Mouse (Mus musculus): ENCODE data around the gene Tubb4b. TPM values are rescaled to one million over a fixed set of nuclear protein-coding genes. Genes with fewer than 3 reads are reported as not detected.

The Tubb4b gene
- polyA plus RNA-seq, 1 experiment from 2014 or later = 655 TPM

DNA sequence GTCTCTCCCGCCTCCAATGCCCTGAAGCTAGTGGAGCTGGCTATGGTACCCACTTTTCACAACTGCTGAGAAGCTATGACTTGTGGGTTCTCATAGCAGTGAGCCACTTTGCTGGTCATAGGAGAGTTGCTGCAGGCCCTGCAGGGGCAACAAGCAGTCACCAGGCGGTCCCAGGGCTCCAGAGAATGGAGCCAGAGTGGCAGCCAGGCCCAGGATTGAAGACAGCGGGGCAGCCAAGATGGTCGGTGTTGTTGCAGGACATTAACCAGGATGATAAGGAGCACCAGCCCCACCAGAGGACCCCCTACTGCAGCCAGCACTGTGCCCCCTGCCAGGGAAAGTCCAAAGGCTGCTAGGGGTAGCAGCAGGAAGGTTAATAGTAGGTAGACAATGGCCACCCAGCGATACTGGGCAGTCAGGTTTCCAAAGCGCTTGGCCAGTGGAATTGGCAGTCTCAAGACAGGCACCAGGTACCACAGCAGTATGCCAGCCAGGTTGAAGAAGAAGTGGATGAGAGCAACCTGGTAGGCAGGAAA, 4.6 kb upstream of the Tubb4b start:
- Histone ChIP-seq H3K27ac (peak overlapping the region; percentile 83), H3K4me1 (replicated peaks) (peaks cover 45% of the 10 kb centered on the region), H3K4me3 (peak overlapping the region; percentile 43), H3K36me3 (no peaks in the 10 kb centered on the region), H3K9me3 (no peaks in the 10 kb centered on the region), H3K27me3 (ENCODE audit: insufficient read depth, poor library complexity, severe bottlenecking) (peaks cover 19% of the 10 kb centered on the region; the same call in 1 of the 2 replicates)
- no peak for DNase-seq (ENCODE audit: low spot score)
- WGBS = 73% methylated on average over 6 of the region's 6 CpGs

DNA sequence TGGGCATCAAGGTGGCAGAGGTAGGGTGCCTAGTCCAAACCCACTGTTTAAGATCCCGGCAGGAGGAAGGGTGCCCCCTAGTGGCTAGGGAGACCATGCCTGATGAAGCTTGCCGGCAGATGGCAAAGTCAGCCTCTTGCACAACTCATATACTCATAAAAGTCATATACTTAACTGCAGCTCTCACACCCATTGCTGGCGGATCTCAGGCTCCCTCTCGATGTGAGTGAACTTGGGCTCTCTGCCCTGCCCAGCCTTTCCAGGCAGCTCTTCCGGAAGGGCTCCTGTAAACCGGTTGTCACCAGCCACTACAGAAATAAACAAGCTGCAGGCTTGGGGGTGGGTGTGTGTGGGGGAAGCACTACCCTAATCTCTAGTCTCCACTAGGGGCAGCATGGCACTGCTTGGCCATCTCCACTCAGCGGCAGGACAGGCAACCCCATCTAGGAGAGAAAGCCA, 4.0 kb upstream of the Tubb4b start:
- Histone ChIP-seq H3K27ac (peak overlapping the region; percentile 83), H3K27me3 (ENCODE audit: insufficient read depth, poor library complexity, severe bottlenecking) (peaks cover 19% of the 10 kb centered on the region; the same call in 1 of the 2 replicates), H3K36me3 (peaks cover 2% of the 10 kb centered on the region), H3K9me3 (no peaks in the 10 kb centered on the region), H3K4me1 (replicated peaks) (peaks cover 49% of the 10 kb centered on the region), H3K4me3 (peak overlapping the region; percentile 43)
- DNase-seq (ENCODE audit: low spot score) = peak; percentile 85
- WGBS = under 1% methylated on average over 7 of the region's 7 CpGs

DNA sequence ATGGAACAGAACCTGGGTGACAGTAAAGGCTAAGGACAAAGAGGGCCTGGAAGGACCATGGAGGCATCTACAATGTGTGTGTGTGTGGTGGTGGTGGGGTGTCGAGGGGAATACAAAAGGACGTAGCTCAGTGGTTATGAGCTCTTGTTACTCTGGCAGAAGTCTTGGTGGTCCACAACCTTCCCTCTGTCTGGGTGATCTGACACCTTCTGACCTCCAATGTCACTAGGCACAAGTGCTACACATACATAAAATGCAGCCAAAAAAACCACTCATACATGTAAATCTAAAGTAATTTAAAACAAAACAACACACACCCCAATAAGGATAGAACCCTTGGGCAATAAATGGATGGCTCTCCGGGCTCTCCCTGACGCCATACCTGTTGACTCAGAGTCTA, 2.9 kb upstream of the Tubb4b start:
- Histone ChIP-seq H3K9me3 (no peaks in the 10 kb centered on the region), H3K27ac (peak overlapping the region; percentile 64; the same call in 1 of the 2 replicates)
- 90% methylated on average over 4 of the region's 4 CpGs for WGBS

GRCm38 (mm10) chr2:25226864-25227263, 2.4 kb upstream of the Tubb4b start:
- H3K4me3 ChIP-seq = no peak overlapping the region
- no peaks in the 10 kb centered on the region for H3K9me3 ChIP-seq
- H3K36me3 ChIP-seq = peaks cover 18% of the 10 kb centered on the region
- H3K27me3 ChIP-seq (ENCODE audit: insufficient read depth, poor library complexity, severe bottlenecking) = peaks cover 13% of the 10 kb centered on the region; the same call in 1 of the 2 replicates
- DNase-seq (ENCODE audit: low spot score) = no peak
- 83% methylated on average over 5 of the region's 5 CpGs for WGBS
- H3K4me1 ChIP-seq (replicated peaks) = peaks cover 47% of the 10 kb centered on the region
- H3K27ac ChIP-seq = peak overlapping the region; percentile 64

More for the DNA sequence above, 2.9 kb upstream of the Tubb4b start:
- no peak for DNase-seq (ENCODE audit: low spot score)
- peaks cover 50% of the 10 kb centered on the region for H3K4me1 ChIP-seq (replicated peaks)
- H3K27me3 ChIP-seq (ENCODE audit: insufficient read depth, poor library complexity, severe bottlenecking) = peaks cover 18% of the 10 kb centered on the region; the same call in 1 of the 2 replicates
- peaks cover 13% of the 10 kb centered on the region for H3K36me3 ChIP-seq
- no peak overlapping the region for H3K4me3 ChIP-seq

GRCm38 (mm10) chr2:25225811-25226379, 1.4 kb upstream of the Tubb4b start:
- no peaks in the 10 kb centered on the region for H3K9me3 ChIP-seq
- H3K27ac ChIP-seq = peak overlapping the region; percentile 97
- peaks cover 46% of the 10 kb centered on the region for H3K4me1 ChIP-seq (replicated peaks)
- H3K4me3 ChIP-seq = peak overlapping the region; percentile 90
- DNase-seq (ENCODE audit: low spot score) = no peak
- WGBS = 77% methylated on average over 8 of the region's 8 CpGs
- peaks cover 4% of the 10 kb centered on the region; the same call in 1 of the 2 replicates for H3K27me3 ChIP-seq (ENCODE audit: insufficient read depth, poor library complexity, severe bottlenecking)
- H3K36me3 ChIP-seq = peaks cover 27% of the 10 kb centered on the region

DNA sequence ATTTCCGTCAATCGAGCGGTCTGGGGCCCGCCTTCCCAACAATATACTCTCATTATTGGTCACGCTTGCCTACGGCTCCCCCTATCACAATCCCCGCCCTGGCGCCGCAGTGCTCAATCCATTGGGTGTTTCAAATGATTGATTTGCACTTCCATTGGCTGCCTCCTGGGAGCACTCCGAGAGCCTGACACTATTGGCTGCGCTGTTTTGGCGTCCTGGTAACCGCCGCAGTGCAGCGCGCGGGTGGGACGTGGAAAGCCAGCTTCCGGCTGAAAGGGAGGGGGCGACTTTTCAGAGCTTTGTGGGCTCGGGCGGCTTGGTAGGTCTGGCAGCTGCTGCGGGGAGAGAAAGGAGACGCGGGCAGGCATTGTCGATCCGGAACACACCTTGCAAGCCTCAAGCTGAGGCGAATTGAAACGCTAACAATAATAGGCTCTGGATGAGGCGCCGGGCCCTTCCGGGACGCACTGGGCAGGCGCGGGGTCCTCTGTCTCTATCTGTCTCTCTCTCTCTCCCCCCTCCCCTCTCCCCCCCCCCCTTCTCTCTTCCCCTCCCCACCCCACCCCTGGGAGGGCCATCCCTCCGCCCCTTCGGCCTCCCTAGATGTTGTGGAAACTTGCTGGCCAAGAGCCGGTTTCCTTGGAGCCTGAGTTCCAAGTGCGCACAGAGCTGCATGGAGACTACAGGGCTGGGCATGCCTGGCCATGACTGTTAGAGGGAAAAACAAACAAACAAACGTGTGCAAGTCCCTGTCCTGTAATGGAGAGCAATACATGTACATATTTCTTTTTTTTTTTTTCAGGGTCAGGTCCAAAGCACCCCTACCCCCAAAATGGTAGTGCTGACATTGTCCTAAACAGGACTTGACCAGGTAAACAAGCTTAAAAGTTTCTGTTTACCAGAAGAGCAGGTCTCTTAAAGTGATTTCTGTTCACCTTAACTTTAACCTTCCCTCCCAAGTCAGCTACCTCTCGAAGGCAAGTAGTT, 557 bp upstream of the Tubb4b start:
- Histone ChIP-seq H3K36me3 (peaks cover 27% of the 10 kb centered on the region), H3K27ac (peak overlapping the region; percentile 97), H3K4me3 (peak overlapping the region; percentile 90), H3K4me1 (replicated peaks) (peaks cover 46% of the 10 kb centered on the region), H3K27me3 (ENCODE audit: insufficient read depth, poor library complexity, severe bottlenecking) (no peaks in the 10 kb centered on the region), H3K9me3 (no peaks in the 10 kb centered on the region)
- peak; percentile 99 for DNase-seq (ENCODE audit: low spot score)
- 3% methylated on average over 41 of the region's 41 CpGs for WGBS

DNA sequence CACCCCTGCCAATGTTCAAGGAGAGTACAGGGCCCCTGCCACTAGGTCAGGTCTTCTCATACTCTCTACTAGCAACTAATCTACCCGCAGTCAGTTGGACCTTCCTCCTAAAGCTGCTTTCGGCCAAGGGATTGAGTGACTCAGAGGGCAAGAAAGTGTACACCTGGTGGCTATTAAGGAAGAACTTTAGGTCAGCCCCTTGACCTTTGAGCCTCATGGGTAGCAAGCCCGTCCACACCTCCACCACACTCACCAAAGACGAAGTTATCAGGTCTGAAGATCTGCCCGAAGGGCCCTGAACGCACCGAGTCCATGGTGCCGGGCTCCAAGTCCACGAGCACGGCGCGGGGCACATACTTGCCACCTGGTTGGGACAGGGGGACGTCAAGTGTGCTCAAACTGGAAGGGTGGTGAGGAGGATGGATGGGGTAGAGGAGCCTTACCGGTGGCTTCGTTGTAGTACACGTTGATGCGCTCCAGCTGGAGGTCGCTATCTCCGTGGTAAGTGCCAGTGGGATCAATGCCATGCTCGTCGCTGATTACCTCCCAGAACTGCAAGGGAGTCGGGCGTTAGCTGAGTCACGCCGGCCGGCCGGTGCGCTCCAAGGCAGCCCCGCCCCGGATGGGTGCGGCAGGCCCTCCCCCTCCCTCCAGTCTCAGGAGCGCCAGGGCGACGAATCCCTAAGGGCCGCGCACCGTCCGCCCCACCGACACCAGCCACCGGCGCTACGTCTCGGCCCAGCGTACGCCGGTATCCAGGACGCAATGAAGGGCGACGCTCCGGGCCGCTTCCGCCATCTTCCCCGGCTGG, 616 bp downstream of the Tubb4b start:
- DNase-seq (ENCODE audit: low spot score) = no peak
- Histone ChIP-seq H3K4me1 (replicated peaks) (peaks cover 45% of the 10 kb centered on the region), H3K27ac (peak overlapping the region; percentile 97), H3K9me3 (no peaks in the 10 kb centered on the region), H3K27me3 (ENCODE audit: insufficient read depth, poor library complexity, severe bottlenecking) (no peaks in the 10 kb centered on the region), H3K36me3 (peaks cover 27% of the 10 kb centered on the region), H3K4me3 (peak overlapping the region; percentile 90)
- WGBS = 2% methylated on average over 53 of the region's 53 CpGs

DNA sequence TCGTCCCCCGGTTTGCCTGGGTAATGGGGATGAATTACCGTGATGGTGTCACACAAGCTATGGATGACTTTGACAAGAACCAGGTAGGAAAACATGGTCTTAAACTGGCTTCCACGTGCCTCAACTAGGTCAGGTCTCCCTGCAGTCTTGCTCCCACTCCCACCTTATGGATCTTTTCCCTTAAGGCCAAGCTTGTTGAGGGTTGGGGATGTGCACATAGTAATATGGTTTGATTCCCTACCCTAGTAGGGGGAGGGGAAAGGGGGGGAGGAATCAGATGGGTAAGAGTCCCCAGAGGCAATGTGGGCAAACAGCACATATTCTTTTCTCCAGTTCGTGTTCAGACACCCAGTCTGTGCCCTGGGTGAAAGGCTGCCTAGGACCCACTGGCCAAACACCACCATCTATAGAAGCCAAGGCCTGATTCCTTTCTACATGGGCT, 3.1 kb downstream of the Tubb4b start:
- no peak overlapping the region; the same call in 1 of the 2 replicates for H3K4me3 ChIP-seq
- WGBS = 73% methylated on average over 5 of the region's 5 CpGs
- H3K27me3 ChIP-seq (ENCODE audit: insufficient read depth, poor library complexity, severe bottlenecking) = no peaks in the 10 kb centered on the region
- H3K27ac ChIP-seq = no peak overlapping the region
- H3K9me3 ChIP-seq = no peaks in the 10 kb centered on the region
- no peak for DNase-seq (ENCODE audit: low spot score)
- peaks cover 27% of the 10 kb centered on the region for H3K36me3 ChIP-seq
- H3K4me1 ChIP-seq (replicated peaks) = peaks cover 33% of the 10 kb centered on the region

DNA sequence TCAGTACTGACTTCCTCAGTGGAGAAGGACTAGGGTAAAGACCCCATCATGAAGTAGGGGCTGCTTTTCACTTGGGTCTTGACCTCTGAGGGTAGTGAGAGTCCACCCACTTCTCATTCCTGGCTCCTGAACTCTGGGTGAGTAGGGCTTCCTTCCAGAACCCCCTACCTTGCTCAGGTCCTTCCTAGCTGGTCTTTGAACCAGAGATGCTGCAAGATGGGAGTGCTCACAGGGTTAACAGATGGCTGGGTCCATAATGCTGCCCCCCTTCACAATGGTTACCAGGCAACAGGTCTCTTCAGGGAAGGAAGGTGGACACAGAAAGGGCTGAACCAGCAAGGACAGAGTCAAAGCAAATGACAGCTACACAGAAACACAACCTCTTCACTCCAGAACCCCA, 6.1 kb downstream of the Tubb4b start, which contains the start of gene Fam166a:
Fam166a (plus strand) TSS at position 301 of the 400 bp plus-strand sequence.
- H3K27me3 ChIP-seq (ENCODE audit: insufficient read depth, poor library complexity, severe bottlenecking) = peaks cover 5% of the 10 kb centered on the region; the same call in 1 of the 2 replicates

DNA sequence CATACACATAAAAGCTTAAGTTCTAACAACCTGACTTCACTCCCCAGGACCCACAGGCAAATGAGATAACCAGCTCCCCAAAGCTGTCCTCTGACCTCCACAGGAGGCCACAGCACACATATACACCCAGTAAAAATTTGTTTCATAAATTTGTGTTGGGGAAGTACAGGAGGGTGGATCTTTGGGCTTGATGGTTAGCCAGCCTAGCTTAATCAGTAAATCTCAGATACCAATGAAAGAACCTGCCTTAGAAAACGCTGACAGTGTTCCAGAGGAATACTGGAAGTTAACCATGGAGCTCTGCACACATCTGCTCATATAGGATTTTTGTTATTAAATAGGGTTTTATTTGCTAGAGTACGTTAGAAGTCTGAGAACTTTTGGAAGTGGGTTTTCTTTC, 6.8 kb downstream of the Tubb4b start:
- 73% methylated on average over 2 of the region's 2 CpGs for WGBS
- H3K27me3 ChIP-seq (ENCODE audit: insufficient read depth, poor library complexity, severe bottlenecking) = peaks cover 13% of the 10 kb centered on the region; the same call in 1 of the 2 replicates
- H3K36me3 ChIP-seq = peaks cover 17% of the 10 kb centered on the region
- H3K27ac ChIP-seq = no peak overlapping the region
- H3K4me3 ChIP-seq = no peak overlapping the region
- H3K9me3 ChIP-seq = no peaks in the 10 kb centered on the region
- DNase-seq (ENCODE audit: low spot score) = no peak
- peaks cover 16% of the 10 kb centered on the region for H3K4me1 ChIP-seq (replicated peaks)

More for the DNA sequence above, 6.1 kb downstream of the Tubb4b start, which contains the start of gene Fam166a:
- H3K9me3 ChIP-seq = no peaks in the 10 kb centered on the region
- H3K36me3 ChIP-seq = peaks cover 25% of the 10 kb centered on the region
- H3K27ac ChIP-seq = no peak within 1 kb of the TSS
- H3K4me1 ChIP-seq (replicated peaks) = peaks cover 22% of the 10 kb centered on the region
- no peak for DNase-seq (ENCODE audit: low spot score)
- no peak within 1 kb of the TSS for H3K4me3 ChIP-seq

DNA sequence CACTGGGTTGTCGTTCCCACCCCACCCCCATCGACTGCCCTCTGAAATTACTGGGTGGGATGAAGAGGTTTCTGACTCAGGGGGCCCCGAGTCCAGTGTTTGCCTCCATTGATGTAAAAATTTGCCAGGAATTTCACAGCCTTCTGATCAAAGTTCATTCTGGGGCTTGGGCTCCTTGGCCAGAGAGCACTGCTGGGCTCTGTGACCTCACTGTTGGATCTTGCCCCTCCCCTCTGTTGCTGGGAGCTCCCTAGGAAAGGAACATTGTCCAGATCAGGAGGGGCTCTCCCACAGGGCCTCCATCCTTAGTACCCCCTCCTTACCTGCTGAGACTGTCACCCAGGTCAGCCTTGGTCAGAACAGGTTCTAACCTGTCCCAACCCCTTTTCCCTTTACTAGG, 10.1 kb downstream of the Tubb4b start, which contains the start of gene Stpg3:
Stpg3 (minus strand) TSS at position 194 of the 400 bp plus-strand sequence.
- Histone ChIP-seq H3K4me3 (no peak within 1 kb of the TSS), H3K9me3 (no peaks in the 10 kb centered on the region), H3K36me3 (no peaks in the 10 kb centered on the region), H3K27me3 (ENCODE audit: insufficient read depth, poor library complexity, severe bottlenecking) (peaks cover 18% of the 10 kb centered on the region; the same call in 1 of the 2 replicates), H3K4me1 (replicated peaks) (peaks cover 32% of the 10 kb centered on the region), H3K27ac (no peak within 1 kb of the TSS)
- no peak for DNase-seq (ENCODE audit: low spot score)
- WGBS = 64% methylated on average over 3 of the region's 3 CpGs
